Mouse (Mus musculus): ENCODE measurements around the gene Acox2. TPM values are rescaled to one million over a fixed set of nuclear protein-coding genes. Genes with fewer than 3 reads are reported as not detected.

Gene Acox2
- not detected for polyA plus RNA-seq (2012; fragmentation: generic; extraction: Trizol)
- long read RNA-seq, experiment 1: 0 reads
- long read RNA-seq, experiment 2: 0 reads

GRCm38 (mm10) chr14:8259166-8259565 lies at the start of gene Acox2:
Acox2 (minus strand) TSS chr14:8259353.
- no peaks in the 10 kb centered on the region for H3K79me2 ChIP-seq (ENCODE audit: control insufficient read depth, insufficient read depth)
- H3K79me3 ChIP-seq (ENCODE audit: low read depth): no peaks in the 10 kb centered on the region
- H3ac ChIP-seq (ENCODE audit: control insufficient read depth, insufficient read length, low read depth): no peak within 1 kb of the TSS
- H3K27me3 ChIP-seq (ENCODE audit: control insufficient read depth, insufficient read depth, insufficient read length): peaks cover 15% of the 10 kb centered on the region
- TF ChIP-seq USF1 (IDR thresholded peaks at IDR 0.05; ENCODE audit: low read depth): no peak
- no peak for TF ChIP-seq MYOG (IDR thresholded peaks at IDR 0.05; ENCODE audit: control insufficient read depth, extremely low read depth, insufficient read length)
- no peak for TF ChIP-seq FOSL1 (IDR thresholded peaks at IDR 0.05; ENCODE audit: insufficient read depth, low read length, poor library complexity, severe bottlenecking)
- no peak for TF ChIP-seq MYOD1 (IDR thresholded peaks at IDR 0.05; ENCODE audit: control insufficient read depth, insufficient read length, low read depth)
- no peak for TF ChIP-seq CEBPB (IDR thresholded peaks at IDR 0.05; ENCODE audit: low read depth)
- TF ChIP-seq CTCF (IDR thresholded peaks at IDR 0.05; ENCODE audit: control insufficient read depth, insufficient read depth, insufficient read length): no peak
- no peaks in the 10 kb centered on the region for H3K36me3 ChIP-seq (ENCODE audit: control insufficient read depth, insufficient read depth)
- H3K4me3 ChIP-seq (ENCODE audit: insufficient read depth, poor library complexity, severe bottlenecking): no peak within 1 kb of the TSS

- no peaks in the 10 kb centered on the region for H3K79me2 ChIP-seq (ENCODE audit: control insufficient read depth, insufficient read depth)
- no peaks in the 10 kb centered on the region for H3K79me3 ChIP-seq (ENCODE audit: low read depth)
- H3K4me3 ChIP-seq (ENCODE audit: insufficient read depth, poor library complexity, severe bottlenecking): no peak overlapping the region
- TF ChIP-seq FOSL1 (IDR thresholded peaks at IDR 0.05; ENCODE audit: insufficient read depth, low read length, poor library complexity, severe bottlenecking) (no peak), MYOD1 (IDR thresholded peaks at IDR 0.05; ENCODE audit: control insufficient read depth, insufficient read length, low read depth) (no peak), MAX (IDR thresholded peaks at IDR 0.05) (no peak), USF1 (IDR thresholded peaks at IDR 0.05; ENCODE audit: low read depth) (no peak), CEBPB (IDR thresholded peaks at IDR 0.05; ENCODE audit: low read depth) (no peak), MYOG (IDR thresholded peaks at IDR 0.05; ENCODE audit: control insufficient read depth, extremely low read depth, insufficient read length) (no peak), CTCF (IDR thresholded peaks at IDR 0.05; ENCODE audit: control insufficient read depth, insufficient read depth, insufficient read length) (no peak)
- no peaks in the 10 kb centered on the region for H3K36me3 ChIP-seq (ENCODE audit: control insufficient read depth, insufficient read depth)
- no peaks in the 10 kb centered on the region for H3K27me3 ChIP-seq (ENCODE audit: control insufficient read depth, insufficient read depth, insufficient read length)
- H3ac ChIP-seq (ENCODE audit: control insufficient read depth, insufficient read length, low read depth): no peak overlapping the region
Measured at GRCm38 (mm10) chr14:8308650-8309049, 49.5 kb upstream of the Acox2 start.

- Histone ChIP-seq H3K79me2 (ENCODE audit: control insufficient read depth, insufficient read depth) (no peaks in the 10 kb centered on the region), H3K79me3 (ENCODE audit: low read depth) (no peaks in the 10 kb centered on the region), H3ac (ENCODE audit: control insufficient read depth, insufficient read length, low read depth) (no peak overlapping the region), H3K36me3 (ENCODE audit: control insufficient read depth, insufficient read depth) (no peaks in the 10 kb centered on the region), H3K4me3 (ENCODE audit: insufficient read depth, poor library complexity, severe bottlenecking) (no peak overlapping the region), H3K27me3 (ENCODE audit: control insufficient read depth, insufficient read depth, insufficient read length) (no peaks in the 10 kb centered on the region)
- TF ChIP-seq CEBPB (IDR thresholded peaks at IDR 0.05; ENCODE audit: low read depth) (no peak), USF1 (IDR thresholded peaks at IDR 0.05; ENCODE audit: low read depth) (no peak), MYOD1 (IDR thresholded peaks at IDR 0.05; ENCODE audit: control insufficient read depth, insufficient read length, low read depth) (no peak), MYOG (IDR thresholded peaks at IDR 0.05; ENCODE audit: control insufficient read depth, extremely low read depth, insufficient read length) (no peak), FOSL1 (IDR thresholded peaks at IDR 0.05; ENCODE audit: insufficient read depth, low read length, poor library complexity, severe bottlenecking) (no peak), CTCF (IDR thresholded peaks at IDR 0.05; ENCODE audit: control insufficient read depth, insufficient read depth, insufficient read length) (no peak), MAX (IDR thresholded peaks at IDR 0.05) (no peak)
Measured at GRCm38 (mm10) chr14:8306884-8307283, 47.7 kb upstream of the Acox2 start.

GRCm38 (mm10) chr14:8305014-8305413 lies 45.9 kb upstream of the Acox2 start:
- Histone ChIP-seq H3K36me3 (ENCODE audit: control insufficient read depth, insufficient read depth) (no peaks in the 10 kb centered on the region), H3K27me3 (ENCODE audit: control insufficient read depth, insufficient read depth, insufficient read length) (no peaks in the 10 kb centered on the region), H3ac (ENCODE audit: control insufficient read depth, insufficient read length, low read depth) (no peak overlapping the region), H3K79me3 (ENCODE audit: low read depth) (no peaks in the 10 kb centered on the region), H3K4me3 (ENCODE audit: insufficient read depth, poor library complexity, severe bottlenecking) (no peak overlapping the region), H3K79me2 (ENCODE audit: control insufficient read depth, insufficient read depth) (no peaks in the 10 kb centered on the region)
- no peak for TF ChIP-seq MYOD1 (IDR thresholded peaks at IDR 0.05; ENCODE audit: control insufficient read depth, insufficient read length, low read depth)
- no peak for TF ChIP-seq CTCF (IDR thresholded peaks at IDR 0.05; ENCODE audit: control insufficient read depth, insufficient read depth, insufficient read length)
- TF ChIP-seq MYOG (IDR thresholded peaks at IDR 0.05; ENCODE audit: control insufficient read depth, extremely low read depth, insufficient read length): no peak
- TF ChIP-seq CEBPB (IDR thresholded peaks at IDR 0.05; ENCODE audit: low read depth): no peak
- TF ChIP-seq MAX (IDR thresholded peaks at IDR 0.05): no peak
- TF ChIP-seq USF1 (IDR thresholded peaks at IDR 0.05; ENCODE audit: low read depth): no peak
- TF ChIP-seq FOSL1 (IDR thresholded peaks at IDR 0.05; ENCODE audit: insufficient read depth, low read length, poor library complexity, severe bottlenecking): no peak

GRCm38 (mm10) chr14:8304082-8304481 lies 44.9 kb upstream of the Acox2 start:
- Histone ChIP-seq H3K4me3 (ENCODE audit: insufficient read depth, poor library complexity, severe bottlenecking) (no peak overlapping the region), H3ac (ENCODE audit: control insufficient read depth, insufficient read length, low read depth) (no peak overlapping the region), H3K36me3 (ENCODE audit: control insufficient read depth, insufficient read depth) (no peaks in the 10 kb centered on the region), H3K79me3 (ENCODE audit: low read depth) (no peaks in the 10 kb centered on the region), H3K27me3 (ENCODE audit: control insufficient read depth, insufficient read depth, insufficient read length) (no peaks in the 10 kb centered on the region), H3K79me2 (ENCODE audit: control insufficient read depth, insufficient read depth) (no peaks in the 10 kb centered on the region)
- TF ChIP-seq MYOD1 (IDR thresholded peaks at IDR 0.05; ENCODE audit: control insufficient read depth, insufficient read length, low read depth): no peak
- no peak for TF ChIP-seq CTCF (IDR thresholded peaks at IDR 0.05; ENCODE audit: control insufficient read depth, insufficient read depth, insufficient read length)
- TF ChIP-seq MAX (IDR thresholded peaks at IDR 0.05): no peak
- no peak for TF ChIP-seq CEBPB (IDR thresholded peaks at IDR 0.05; ENCODE audit: low read depth)
- no peak for TF ChIP-seq MYOG (IDR thresholded peaks at IDR 0.05; ENCODE audit: control insufficient read depth, extremely low read depth, insufficient read length)

GRCm38 (mm10) chr14:8302687-8303086 lies 43.5 kb upstream of the Acox2 start:
- no peak overlapping the region for H3ac ChIP-seq (ENCODE audit: control insufficient read depth, insufficient read length, low read depth)

More at GRCm38 (mm10) chr14:8302687-8303086, 43.5 kb upstream of the Acox2 start:
- TF ChIP-seq FOSL1 (IDR thresholded peaks at IDR 0.05; ENCODE audit: insufficient read depth, low read length, poor library complexity, severe bottlenecking): no peak
- no peak for TF ChIP-seq CTCF (IDR thresholded peaks at IDR 0.05; ENCODE audit: control insufficient read depth, insufficient read depth, insufficient read length)
- no peak for TF ChIP-seq CEBPB (IDR thresholded peaks at IDR 0.05; ENCODE audit: low read depth)
- TF ChIP-seq MAX (IDR thresholded peaks at IDR 0.05): no peak
- TF ChIP-seq USF1 (IDR thresholded peaks at IDR 0.05; ENCODE audit: low read depth): no peak
- no peak for TF ChIP-seq MYOG (IDR thresholded peaks at IDR 0.05; ENCODE audit: control insufficient read depth, extremely low read depth, insufficient read length)
- no peak for TF ChIP-seq MYOD1 (IDR thresholded peaks at IDR 0.05; ENCODE audit: control insufficient read depth, insufficient read length, low read depth)
- no peak overlapping the region for H3K4me3 ChIP-seq (ENCODE audit: insufficient read depth, poor library complexity, severe bottlenecking)
- no peaks in the 10 kb centered on the region for H3K79me3 ChIP-seq (ENCODE audit: low read depth)
- no peaks in the 10 kb centered on the region for H3K27me3 ChIP-seq (ENCODE audit: control insufficient read depth, insufficient read depth, insufficient read length)
- no peaks in the 10 kb centered on the region for H3K36me3 ChIP-seq (ENCODE audit: control insufficient read depth, insufficient read depth)
- H3K79me2 ChIP-seq (ENCODE audit: control insufficient read depth, insufficient read depth): no peaks in the 10 kb centered on the region
